Mouse (Mus musculus) Patski (cell line): ENCODE data around the gene Hmg20a. TPM values are rescaled to one million over a fixed set of nuclear protein-coding genes. Genes with fewer than 3 reads are reported as not detected.

Experiments used
- ATAC-seq: fragments of 100-300 bp; one replicate; pipeline ENCODE4 v1.8.0; 2021
- CTCF ChIA-PET: fragments of 350-600 bp; sonication (Branson Sonifier 250); formaldehyde crosslinking; loops from one replicate; lab custom pipeline; 2022; ENCODE audit warnings: inconsistent platforms; lab: Charles Lee
- POLR2A ChIA-PET: fragments of 350-600 bp; sonication (Branson Sonifier 250); formaldehyde crosslinking; loops from one replicate; lab custom pipeline; 2022; ENCODE audit warnings: antibody characterized with exemption, inconsistent platforms; lab: Charles Lee
- DNase-seq: peaks from one replicate; pipeline ENCODE4 v3.0.0-alpha.2; 2011; ENCODE audit warnings: low read depth, low spot score
- H3K27me3 ChIP-seq: fragments of 371-371 bp; one replicate; pipeline ENCODE4 v1.5.1; 2021
- CTCF ChIP-seq: fragments of 100-300 bp; IDR thresholded peaks from one replicate; pipeline ENCODE4 v1.5.1; 2021
- in situ Hi-C: fragments of 300-500 bp; cut with MboI; formaldehyde crosslinking; loops from 3 replicates; pipeline ENCODE4 v1.11.1; 2018; ENCODE audit warnings: low pct_unique_long_range_greater_than_20kb, mixed read lengths
- polyA plus RNA-seq: library from polyadenylated mRNA; unstranded; gene quantifications from one replicate; pipeline ENCODE4 v1.2.3, GENCODE M21; 2021

Gene Hmg20a
- polyA plus RNA-seq, 1 experiment from 2014 or later = 35.9 TPM

GRCm38 (mm10) chr9:56414322-56414721 is 4.1 kb upstream of the Hmg20a start:
- DNase-seq (no peak), ATAC-seq (no peak)
- H3K27me3 ChIP-seq = no peaks in the 10 kb centered on the region
- peak; percentile 47 for TF ChIP-seq CTCF
- ChIA-PET CTCF (interaction anchor here (1.2 to 2.1 kb wide), 4 partner anchors 18 to 200 kb away, joined by 3 to 10 read pairs (median 3); no protein-coding TSS in a partner anchor), POLR2A (interaction anchor here (0.5 kb wide), 1 partner anchor 1520 kb away, joined by 3 read pairs; no protein-coding TSS in a partner anchor)
- in situ Hi-C loops = loop anchor here (5.0 kb wide), 1 partner anchor 142 kb away; no protein-coding TSS in a partner anchor

- DNase-seq (no peak), ATAC-seq (no peak)
- H3K27me3 ChIP-seq = no peaks in the 10 kb centered on the region
- TF ChIP-seq CTCF = no peak
- ChIA-PET CTCF (interaction anchor here (1.4 to 2.1 kb wide), 2 partner anchors 9 to 202 kb away, joined by 4 to 10 read pairs; no protein-coding TSS in a partner anchor), POLR2A (no interaction called here)
- in situ Hi-C loops = loop anchor here (5.0 kb wide), 2 partner anchors 137 to 203 kb away; no protein-coding TSS in a partner anchor
Measured at GRCm38 (mm10) chr9:56415393-56415792, 3.0 kb upstream of the Hmg20a start.

GRCm38 (mm10) chr9:56415935-56416607 is 2.3 kb upstream of the Hmg20a start:
- no peak for DNase-seq

GRCm38 (mm10) chr9:56417415-56417947 is 928 bp upstream of the Hmg20a start:
- TF ChIP-seq CTCF = peak; percentile 95
- DNase-seq (no peak), ATAC-seq (peak; percentile 67)
- ChIA-PET CTCF (interaction anchor here (0.9 to 1.6 kb wide), 5 partner anchors 9 to 217 kb away, joined by 3 to 5 read pairs (median 3); no protein-coding TSS in a partner anchor), POLR2A (interaction anchor here (0.7 to 1.2 kb wide), 3 partner anchors 42 to 155 kb away, joined by 3 read pairs; no protein-coding TSS in a partner anchor)
- in situ Hi-C loops = loop anchor here (5.0 kb wide), 2 partner anchors 135 to 205 kb away; no protein-coding TSS in a partner anchor
- H3K27me3 ChIP-seq = no peaks in the 10 kb centered on the region

More at GRCm38 (mm10) chr9:56415935-56416607, 2.3 kb upstream of the Hmg20a start:
- no peak for ATAC-seq
- no peak for TF ChIP-seq CTCF
- in situ Hi-C loops = loop anchor here (5.0 kb wide), 2 partner anchors 136 to 204 kb away; no protein-coding TSS in a partner anchor
- ChIA-PET CTCF (interaction anchor here (1.4 to 2.1 kb wide), 2 partner anchors 10 to 202 kb away, joined by 4 to 10 read pairs; no protein-coding TSS in a partner anchor), POLR2A (interaction anchor here (0.6 kb wide), 1 partner anchor 101 kb away, joined by 3 read pairs; no protein-coding TSS in a partner anchor)
- no peaks in the 10 kb centered on the region for H3K27me3 ChIP-seq

- CTCF ChIA-PET = interaction anchor here (0.9 kb wide), 1 partner anchor 35 kb away, joined by 3 read pairs; no protein-coding TSS in a partner anchor
- POLR2A ChIA-PET = no interaction called here
- no peak for TF ChIP-seq CTCF
- in situ Hi-C loops = loop anchor here (5.0 kb wide), 2 partner anchors 134 to 206 kb away; no protein-coding TSS in a partner anchor
- no peaks in the 10 kb centered on the region for H3K27me3 ChIP-seq
- no peak for DNase-seq
- peak; percentile 22 for ATAC-seq
Measured at GRCm38 (mm10) chr9:56418738-56419239, 380 bp downstream of the Hmg20a start.

GRCm38 (mm10) chr9:56420236-56420635 is 1.8 kb downstream of the Hmg20a start:
- in situ Hi-C loops = loop anchor here (5.0 kb wide), 2 partner anchors 42 to 82 kb away; no protein-coding TSS in a partner anchor

GRCm38 (mm10) chr9:56420892-56421601 is 2.6 kb downstream of the Hmg20a start:
- POLR2A ChIA-PET = interaction anchor here (0.6 kb wide), 1 partner anchor 1007 kb away, joined by 3 read pairs; no protein-coding TSS in a partner anchor
- DNase-seq (no peak), ATAC-seq (no peak)
- in situ Hi-C loops = loop anchor here (5.0 kb wide), 2 partner anchors 41 to 81 kb away; no protein-coding TSS in a partner anchor
- CTCF ChIA-PET = interaction anchor here (1.6 kb wide), 1 partner anchor 85 kb away, joined by 5 read pairs; no protein-coding TSS in a partner anchor
- no peak for TF ChIP-seq CTCF
- no peaks in the 10 kb centered on the region for H3K27me3 ChIP-seq

More at GRCm38 (mm10) chr9:56420236-56420635, 1.8 kb downstream of the Hmg20a start:
- H3K27me3 ChIP-seq = no peaks in the 10 kb centered on the region
- ATAC-seq (no peak), DNase-seq (no peak)
- POLR2A ChIA-PET = no interaction called here
- CTCF ChIA-PET = no interaction called here
- no peak for TF ChIP-seq CTCF

- DNase-seq (no peak), ATAC-seq (no peak)
- no peak for TF ChIP-seq CTCF
- ChIA-PET POLR2A (interaction anchor here (0.6 kb wide), 1 partner anchor 1006 kb away, joined by 3 read pairs; no protein-coding TSS in a partner anchor), CTCF (interaction anchor here (1.6 kb wide), 1 partner anchor 84 kb away, joined by 5 read pairs; no protein-coding TSS in a partner anchor)
- in situ Hi-C loops = loop anchor here (5.0 kb wide), 2 partner anchors 40 to 80 kb away; no protein-coding TSS in a partner anchor
- no peaks in the 10 kb centered on the region for H3K27me3 ChIP-seq
Measured at GRCm38 (mm10) chr9:56421991-56422390, 3.6 kb downstream of the Hmg20a start.

- TF ChIP-seq CTCF = no peak
- no peak for ATAC-seq
- POLR2A ChIA-PET = no interaction called here
- no peak for DNase-seq
- no peaks in the 10 kb centered on the region for H3K27me3 ChIP-seq
- in situ Hi-C loops = loop anchor here (5.0 kb wide), 2 partner anchors 37 to 77 kb away; no protein-coding TSS in a partner anchor
- CTCF ChIA-PET = no interaction called here
Measured at GRCm38 (mm10) chr9:56424861-56425260, 6.5 kb downstream of the Hmg20a start.
